Mouse (Mus musculus) gastrocnemius, adult 8-10 months (tissue): ENCODE measurements around the gene Sh3d21. TPM values are rescaled to one million over a fixed set of nuclear protein-coding genes. Genes with fewer than 3 reads are reported as not detected.

Source experiments
- DNase-seq, 2 experiments: peaks; one replicate each; pipeline ENCODE4 v3.0.0; 2022; ENCODE audit warnings: low spot score in 2 of 2
- total RNA-seq, 4 experiments: library from RNA; stranded (reverse); gene quantifications; 2 replicates each; pipeline ENCODE4 v1.2.4; 2022

Gene Sh3d21
- total RNA-seq, 4 experiments from 2014 or later, result 0.46 to 0.86 (median 0.68) TPM

DNA sequence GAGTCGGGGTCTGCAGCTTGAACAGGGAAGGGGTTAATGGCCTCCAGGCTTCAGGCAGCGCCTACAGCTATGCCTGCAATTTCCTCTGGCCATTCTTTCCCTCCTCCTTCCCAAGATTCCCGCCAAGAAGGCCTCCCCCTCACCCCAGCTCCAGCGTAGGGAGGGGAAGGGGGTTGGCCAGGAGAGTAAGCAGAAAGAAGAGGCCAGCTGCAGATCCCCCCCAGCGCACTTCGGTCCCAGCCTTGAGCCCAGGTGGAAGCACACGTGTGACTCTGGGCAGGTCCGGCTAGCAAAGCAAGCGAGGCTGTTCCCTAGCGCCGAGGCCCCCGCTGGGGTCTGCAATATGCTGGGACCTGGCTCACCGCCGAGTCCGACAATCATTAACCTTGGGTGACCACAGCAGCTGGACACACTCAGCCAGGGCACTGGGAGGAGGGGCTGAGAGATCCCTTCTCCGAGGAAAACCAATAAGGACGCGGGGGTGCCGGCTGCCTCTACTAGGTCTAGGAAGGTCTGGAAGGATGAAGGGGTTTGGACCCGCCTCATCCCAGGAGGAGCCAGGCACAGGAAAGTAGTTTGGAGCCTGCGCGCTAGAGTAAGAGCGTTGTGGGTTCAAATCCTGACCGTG is 15.6 kb downstream of the Sh3d21 start, which contains the start of gene Eva1b:
Eva1b (plus strand) TSS at position 212 of the 628 bp plus-strand sequence.
- peak in 1 of 2 experiments; percentile 44 for DNase-seq

DNA sequence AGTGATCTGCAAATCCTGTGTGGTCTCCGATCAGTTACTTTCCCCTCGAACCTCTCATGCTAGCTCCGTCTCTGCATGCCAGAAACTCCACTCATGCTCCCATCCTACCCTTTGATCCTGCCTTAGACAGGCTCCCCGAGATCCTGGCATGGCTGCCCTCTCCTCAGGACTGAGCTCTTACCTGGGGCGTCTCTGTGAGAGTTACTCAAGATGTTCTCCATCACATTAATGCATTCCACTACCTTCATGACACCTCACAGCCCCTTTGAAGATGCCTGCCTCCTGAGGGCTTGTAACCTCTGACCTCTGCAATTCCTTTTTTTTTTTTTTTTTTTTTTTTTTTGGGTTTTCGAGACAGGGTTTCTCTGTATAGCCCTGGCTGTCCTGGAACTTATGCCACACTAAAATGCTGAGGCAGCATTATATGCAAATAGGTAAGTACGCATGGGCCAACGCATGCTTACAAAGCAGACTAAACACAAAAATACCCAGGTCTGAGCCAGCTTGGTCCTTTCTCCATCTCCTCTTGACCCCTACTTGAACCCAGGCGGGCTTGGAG is 16.2 kb downstream of the Sh3d21 start:
- DNase-seq, result no peak

DNA sequence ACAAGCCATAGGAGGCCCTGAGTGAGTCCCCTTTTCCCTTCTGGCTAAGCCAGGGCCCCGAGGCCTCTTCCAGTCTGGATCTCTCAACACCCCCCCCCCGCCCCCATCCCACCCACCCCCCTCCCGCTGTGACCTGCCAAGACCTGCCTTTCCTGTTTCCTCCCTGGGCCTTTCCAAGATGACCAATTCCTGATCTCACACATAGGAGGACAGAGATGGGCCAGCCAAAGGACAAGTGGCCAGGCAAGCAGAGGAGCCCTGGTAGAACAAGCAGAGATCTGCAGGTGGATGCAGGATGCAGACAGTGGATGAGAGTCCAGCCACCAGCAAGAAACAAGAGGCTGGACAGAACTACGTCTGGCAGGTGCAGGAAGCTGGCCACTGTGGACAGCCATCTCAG is 17.9 kb downstream of the Sh3d21 start:
- DNase-seq, result no peak

DNA sequence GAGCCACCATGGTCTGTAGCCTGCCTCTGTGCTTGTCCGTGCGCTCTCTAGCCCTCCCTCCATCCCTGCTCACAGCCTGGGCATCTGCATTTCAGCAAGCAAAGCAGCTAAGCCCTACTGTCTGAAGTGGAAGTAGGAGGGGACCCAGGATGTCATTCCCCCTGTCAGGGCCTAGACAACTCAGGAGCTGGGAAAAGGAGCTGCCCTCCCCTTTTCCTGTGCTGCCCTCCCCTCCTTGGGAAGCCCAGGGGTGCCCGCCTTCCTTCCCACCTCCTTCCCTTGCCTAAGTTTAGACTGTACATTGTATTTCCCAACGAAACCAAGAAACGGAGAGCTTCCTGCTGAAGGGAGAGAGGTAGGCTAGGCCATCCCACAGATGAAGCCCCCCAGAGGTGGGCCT is 22.3 kb downstream of the Sh3d21 start:
- DNase-seq, result no peak

DNA sequence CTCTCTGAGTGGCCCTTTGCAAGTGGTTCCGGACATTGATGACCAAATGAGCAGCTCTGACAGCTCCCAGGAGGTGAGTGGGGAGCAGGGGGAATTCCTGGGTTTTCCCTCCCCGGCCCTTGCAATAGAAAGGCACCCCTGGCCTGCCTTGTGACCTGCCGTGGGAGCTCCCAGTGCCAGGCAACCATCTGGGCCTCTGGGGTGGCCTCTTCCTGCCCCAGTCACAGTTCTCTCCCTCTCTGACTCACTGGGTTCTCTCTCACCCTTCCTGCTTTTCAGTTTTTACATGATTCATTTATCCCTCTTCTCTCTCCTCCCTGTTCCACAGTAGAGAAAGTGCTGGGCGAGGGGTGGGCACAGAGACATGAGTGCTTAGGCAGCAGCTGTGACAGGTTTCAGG is 25.5 kb downstream of the Sh3d21 start:
- DNase-seq, result no peak

DNA sequence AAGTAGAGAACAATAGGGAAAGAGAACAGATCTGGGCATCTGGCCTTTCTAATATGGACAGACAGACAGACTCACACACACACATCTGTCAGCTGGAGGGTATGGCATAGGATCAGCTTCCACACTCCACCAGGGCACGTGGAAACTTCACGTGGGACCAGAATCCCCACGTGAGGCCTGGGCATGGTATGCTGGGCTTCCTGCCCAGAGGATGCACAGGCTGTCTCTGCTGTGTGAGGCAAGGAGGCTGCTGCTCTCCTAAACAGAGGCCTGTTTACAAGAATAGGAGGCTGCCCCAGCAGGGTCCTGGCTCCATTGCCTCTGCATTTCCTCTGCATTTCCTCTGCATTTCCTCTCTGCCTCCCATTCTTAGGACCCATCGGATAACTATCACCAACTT is 28.7 kb downstream of the Sh3d21 start:
- DNase-seq, result no peak

DNA sequence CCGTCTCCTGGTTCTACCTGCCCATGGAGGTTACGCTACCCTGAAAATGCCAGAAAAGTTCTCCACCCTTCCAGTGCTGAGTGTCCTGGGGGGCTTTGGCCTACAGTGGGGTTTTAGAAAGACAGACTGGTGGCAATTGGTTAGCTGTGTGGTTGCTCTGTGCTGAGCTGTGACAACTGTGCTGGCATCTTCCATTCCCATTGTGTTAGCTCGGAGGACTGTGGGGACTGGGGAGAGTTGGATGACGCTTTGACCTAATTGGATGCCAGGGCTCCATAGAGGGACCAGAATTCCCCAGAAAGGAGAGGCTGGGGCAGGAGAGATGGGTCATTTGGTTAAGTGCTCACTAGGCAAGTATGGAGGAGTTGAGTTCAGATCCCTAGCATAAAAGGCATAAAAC is 29.1 kb downstream of the Sh3d21 start:
- DNase-seq, result no peak

DNA sequence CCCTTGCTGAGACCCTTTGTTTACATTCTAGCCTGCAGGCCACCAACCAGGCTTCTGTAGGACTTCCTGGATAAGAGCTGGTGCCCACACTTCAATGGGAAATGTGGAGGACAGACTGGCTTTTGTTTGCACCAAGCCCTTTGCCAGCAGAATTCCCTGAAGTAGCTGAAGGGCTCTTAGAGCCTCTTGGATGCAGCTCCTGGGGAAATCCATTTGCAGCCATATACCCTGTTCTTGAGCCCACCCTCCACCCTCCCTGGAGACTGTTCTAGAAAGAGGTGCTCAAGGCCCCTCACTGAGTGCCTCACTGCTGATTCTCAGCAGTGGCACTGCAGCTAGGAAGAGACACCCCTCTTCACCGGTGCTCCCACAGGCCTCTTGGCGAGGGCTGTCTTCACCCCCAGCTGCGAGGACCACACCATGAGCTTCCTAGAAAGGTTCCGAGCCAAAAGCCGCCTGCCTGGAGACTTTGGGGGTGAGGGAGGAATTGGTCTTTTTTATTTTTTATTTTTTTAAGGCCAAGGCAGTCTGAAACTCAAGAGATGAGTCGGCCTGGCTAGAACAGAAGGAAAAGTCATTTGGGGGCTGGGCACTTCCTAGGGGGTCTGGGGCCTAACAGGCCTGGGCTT is 30.5 kb downstream of the Sh3d21 start:
- DNase-seq, result no peak

DNA sequence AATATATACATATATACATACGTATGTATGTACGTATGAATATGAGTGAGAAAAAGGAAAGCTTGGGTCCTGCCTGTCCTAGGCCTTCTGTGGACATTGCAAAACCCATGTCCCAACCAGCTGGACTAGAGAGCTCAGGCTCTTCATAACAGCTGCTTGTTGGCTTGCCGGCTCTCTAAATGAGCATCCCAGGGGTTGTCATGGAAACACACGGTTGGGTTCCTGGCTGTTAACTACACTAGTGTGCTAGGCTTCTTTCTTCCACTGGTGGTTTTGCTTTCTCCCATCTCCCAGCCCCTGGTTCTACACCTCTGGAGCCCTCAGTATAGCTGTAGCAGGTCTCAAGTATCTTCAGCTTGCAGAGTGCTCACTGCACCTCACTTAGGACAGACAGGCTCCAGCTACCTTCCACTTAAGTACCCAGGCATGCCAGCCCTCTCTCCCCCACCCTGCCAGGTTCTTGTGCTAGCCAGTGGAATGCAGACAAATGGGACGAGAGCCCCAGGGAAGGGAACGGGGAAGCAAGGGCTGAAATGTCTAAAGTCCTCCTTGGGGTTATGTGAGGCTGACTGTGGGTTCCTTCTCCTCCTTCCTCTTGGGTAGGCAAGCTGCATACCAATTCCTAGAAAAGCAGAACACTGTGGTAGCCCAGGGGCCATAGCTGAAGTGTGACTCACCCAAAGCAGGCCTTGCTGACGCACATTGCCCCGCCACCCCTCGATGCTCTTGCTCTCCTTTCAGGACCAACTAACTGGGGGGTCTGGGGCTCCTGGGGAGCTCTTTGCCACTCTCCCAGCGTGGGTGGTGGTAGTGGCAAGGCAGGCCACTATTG is 31.8 kb downstream of the Sh3d21 start:
- no peak for DNase-seq

DNA sequence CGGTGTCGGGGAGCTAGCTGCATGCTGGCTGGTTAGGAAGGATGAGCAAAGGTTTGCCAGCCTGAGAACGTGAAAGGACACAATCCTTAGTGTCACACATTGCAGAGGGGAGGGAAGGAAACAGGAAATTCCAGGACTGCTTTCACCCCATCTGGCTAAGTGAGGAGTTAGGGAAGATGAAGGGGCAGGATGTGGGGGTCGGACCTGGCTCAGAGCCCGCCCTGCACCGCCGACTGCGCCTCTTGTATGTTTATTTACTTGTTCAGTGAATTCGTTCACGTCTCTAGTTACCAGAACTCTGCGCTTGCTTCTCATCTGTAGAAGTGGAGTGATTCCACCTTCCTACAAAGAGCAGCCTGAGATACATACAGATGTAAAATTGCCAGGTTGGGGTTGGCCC is 32.8 kb downstream of the Sh3d21 start:
- DNase-seq, result no peak

DNA sequence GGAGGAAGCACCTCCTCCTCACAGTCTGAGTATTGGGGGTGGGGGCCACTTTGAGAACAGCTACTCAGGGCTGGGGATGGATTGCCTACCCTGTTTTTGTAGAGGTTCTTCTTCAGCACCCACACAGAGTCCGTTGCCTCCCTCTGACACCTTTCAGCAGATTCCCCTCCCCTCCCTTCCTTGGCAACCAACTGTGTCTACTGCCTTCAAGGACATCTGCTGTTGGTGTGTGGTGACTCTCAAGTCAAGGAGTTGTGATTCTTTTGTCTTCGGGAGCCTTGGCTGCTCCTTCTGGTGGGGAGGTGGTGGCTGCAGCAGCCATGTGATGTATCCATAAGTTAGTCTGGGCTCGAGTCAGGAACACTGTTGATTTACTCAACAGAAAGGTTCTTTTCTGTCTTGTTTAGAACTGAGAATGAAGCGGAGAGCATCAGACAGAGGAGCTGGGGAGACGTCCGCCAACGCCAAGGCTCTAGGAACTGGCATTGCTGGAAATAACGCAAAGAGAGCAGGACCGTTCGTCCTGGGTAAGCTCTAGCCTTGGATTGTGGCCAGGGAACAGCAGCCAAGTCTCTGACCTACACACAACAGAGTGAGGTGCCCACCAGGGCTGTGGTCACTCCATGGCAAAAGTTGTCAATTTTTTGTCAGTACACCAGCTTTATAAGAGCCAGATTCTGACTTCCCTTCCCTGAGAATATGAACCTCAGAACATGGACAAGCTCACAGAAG is 39.8 kb downstream of the Sh3d21 start:
- no peak for DNase-seq

DNA sequence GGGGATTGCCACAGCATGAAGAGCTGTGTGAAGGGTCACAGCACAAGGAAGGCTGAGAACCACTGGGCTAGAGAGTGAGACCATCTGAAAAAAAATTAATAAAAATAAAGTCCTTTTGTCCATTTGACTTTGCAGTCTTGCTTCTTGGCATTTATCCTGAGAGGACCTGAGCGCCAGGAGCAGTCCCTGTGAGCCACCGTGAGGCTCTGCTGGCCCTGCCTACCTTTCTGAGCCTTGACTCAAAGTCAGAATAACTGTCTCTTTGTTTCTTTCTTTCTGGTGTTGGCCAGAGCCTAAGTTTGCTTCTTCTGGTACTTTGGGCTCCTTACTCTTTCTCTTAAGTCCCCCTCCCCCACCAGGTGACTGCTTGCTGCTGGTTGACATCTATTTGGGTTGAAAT is 42.8 kb downstream of the Sh3d21 start:
- no peak for DNase-seq

DNA sequence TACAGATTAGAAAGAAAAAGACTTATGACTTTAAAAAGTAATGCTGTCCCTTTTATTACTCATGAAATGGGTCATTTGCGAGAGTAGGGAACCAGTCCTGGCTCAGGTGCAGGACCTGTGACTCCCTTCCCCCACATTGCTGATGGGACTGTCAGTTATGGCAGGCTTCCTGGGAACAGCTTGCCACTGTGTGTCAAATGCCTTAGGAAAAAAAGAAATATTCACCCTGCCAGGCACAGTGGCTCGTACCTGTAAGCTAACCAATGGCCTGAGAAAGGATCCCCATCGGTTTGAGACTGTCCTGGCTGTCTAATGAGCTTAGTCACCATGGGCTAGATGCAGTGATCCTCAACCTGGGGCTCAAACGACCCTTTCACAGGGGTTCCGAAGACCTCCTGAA is 43.2 kb downstream of the Sh3d21 start:
- DNase-seq, result no peak

DNA sequence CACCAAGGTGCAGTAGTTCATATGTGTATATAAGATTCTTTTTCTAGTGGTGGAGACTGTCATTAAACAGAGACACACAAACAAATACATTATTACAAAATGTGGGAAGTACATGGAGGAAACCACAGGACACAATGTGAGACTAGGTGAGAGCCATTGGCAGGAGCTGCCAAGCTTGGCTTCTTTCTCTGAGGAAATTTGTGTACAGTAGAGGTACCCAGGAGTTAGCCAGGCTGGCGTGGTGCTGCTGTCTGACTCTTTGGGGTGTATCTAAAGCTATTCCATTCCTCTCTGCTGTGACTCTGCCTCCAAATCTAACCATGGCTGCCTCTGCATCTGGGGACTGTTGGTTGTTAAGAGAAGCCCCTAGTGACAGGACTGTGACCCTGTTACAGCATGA is 44.2 kb downstream of the Sh3d21 start:
- DNase-seq, result no peak

DNA sequence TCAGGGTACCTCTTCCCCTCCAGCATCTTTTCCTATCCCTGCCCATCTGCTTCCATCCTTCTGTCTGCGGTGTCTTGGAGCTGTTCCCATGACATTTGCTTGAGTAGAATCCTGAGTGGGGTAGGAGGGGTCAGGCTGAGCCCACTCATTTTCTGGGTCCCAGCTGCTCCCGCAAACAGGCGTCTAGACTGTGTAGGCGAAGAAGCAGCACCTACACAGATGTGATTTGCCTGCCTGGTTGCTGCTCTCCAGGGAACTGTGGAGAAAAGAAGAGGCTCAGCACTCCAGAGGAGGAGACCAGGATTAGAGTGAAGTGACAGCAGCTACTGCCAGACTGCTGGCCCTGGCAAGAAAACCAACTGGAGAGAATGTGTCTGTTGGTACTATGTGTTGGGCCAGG is 44.6 kb downstream of the Sh3d21 start:
- no peak for DNase-seq

DNA sequence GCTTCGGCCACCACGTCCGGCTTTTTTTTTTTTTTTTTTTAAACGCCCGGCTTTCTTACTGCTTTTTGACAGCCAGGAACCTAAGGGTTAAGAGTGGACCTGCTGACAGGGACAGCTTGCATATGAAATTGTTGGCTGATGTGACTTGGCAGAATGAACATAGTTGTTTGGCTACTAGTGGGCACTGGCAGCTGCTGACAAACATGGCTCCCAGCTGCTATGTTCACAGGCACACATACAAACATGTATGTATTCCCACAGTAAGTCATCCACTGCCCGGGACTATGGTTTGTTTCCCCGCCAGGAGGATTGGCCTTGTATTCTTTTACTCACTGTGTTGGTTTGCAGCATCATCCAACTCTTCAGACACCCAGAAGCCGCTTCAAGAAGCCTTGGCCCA is 46.2 kb downstream of the Sh3d21 start:
- no peak for DNase-seq

DNA sequence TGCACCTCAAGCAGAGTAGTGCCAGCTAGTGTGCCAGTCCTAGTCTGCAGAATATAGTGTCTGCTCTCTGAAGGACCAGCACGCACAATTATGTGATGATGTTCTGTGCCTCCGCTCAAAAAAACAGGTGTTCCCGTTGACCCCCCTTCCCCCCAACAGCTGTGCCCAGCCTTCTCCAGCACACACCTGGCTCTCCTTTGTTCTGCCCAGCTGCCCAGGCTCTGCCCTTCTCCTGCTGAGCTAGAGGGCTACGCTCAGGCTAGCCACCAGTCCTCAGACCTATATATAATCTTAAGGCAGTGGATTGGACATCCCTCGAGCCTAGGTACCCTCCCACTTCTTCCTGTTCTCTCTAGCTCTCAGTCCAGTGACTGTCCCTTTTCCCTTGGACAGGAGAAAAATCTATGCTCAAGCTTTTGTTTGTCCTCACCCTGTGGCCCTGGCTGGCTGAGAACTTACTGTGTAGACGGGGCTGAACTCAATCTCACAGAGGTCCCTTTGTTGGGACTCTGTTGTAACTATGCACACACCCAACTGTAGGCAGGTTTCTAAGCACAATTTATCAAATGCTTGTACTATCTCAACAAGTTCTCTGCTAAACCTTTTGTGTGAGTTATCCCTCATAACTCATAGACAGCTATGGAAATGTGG is 47.3 kb downstream of the Sh3d21 start:
- DNase-seq, result no peak

DNA sequence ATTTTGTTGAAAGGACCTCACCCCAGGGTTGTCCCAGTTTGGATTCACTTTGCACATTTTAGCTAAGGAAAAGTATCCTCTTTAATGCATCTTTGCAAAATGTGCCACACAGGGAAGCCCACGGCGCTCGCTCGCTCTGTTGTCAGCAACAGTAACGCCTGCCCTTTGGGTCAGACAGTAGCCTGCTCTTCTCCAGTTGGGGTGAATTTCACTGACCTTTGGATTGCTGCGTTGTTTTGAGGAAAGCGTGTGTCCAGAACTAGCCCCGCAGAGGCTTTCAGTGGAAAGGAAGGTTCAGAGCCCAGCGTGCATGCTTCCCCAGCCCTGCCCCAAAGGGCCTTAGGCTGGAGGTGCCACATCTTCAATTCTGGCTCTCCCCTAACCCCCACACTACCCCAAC is 47.9 kb downstream of the Sh3d21 start:
- DNase-seq, result no peak

DNA sequence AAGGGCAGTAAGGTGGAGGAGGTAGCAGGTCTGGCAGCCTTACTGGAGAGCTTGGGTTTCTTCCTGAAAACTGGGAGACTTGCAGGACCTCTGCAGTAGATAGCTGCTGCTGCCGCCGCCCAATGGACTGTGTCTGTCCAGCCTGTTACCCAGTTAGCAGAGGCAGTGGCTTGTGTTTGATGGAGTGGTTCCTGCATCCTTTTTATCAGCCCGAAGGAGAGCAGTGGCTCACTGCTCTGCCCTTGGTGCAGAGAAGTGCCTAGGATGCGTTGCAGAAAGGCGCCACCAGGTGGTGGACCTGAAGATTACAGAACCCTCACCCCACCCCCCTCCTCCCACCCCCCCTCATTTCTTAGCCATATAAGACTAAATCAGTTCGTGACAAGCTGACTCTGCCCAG is 49.3 kb downstream of the Sh3d21 start:
- peak in 1 of 2 experiments; percentile 66 for DNase-seq

DNA sequence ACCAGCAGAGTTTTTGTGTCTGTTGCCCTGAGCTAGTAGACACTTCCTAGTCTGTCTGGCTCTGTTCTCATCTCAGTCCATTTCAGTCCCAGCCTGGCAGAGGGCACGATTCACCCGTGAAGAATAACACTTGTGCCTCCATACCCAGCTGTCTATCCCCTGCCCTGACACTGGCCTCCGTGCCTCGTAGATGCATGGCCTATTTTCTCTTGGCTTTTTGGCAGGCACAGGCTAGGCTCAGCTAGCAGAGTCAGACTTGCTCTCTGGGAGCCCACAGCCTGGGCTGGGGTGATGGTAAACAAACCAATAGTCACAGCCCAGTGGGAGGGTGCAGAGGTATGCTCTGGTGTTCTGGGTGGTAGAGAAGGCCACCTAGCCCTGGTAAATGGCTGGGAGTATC is 50.0 kb downstream of the Sh3d21 start:
- DNase-seq, result peak; percentile 65 to 69

DNA sequence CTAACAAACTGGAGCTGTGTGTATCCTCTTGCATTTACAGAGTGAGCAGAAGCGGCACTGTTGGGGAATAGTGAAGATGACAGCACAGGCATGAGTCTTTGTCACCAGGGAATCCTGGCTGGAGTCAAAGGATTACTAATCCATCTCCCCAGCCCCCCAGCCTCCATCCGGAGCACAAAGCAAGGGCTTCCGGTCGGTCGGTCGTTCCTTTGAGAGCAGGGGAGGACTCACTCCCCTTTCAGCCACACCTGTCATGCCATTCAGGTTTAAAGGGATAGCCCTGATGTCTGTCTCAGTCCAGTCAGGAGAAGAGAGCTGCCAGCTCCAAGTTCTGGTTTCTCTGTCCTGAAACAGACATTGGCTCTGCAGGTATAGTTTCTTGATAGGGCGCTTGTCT is 52.1 kb downstream of the Sh3d21 start:
- DNase-seq, result no peak
